Mouse (Mus musculus) left cerebral cortex, postnatal 25 days (tissue): ENCODE results near the gene Vmn2r19. TPM values are rescaled to one million over a fixed set of nuclear protein-coding genes. Genes with fewer than 3 reads are reported as not detected.
"Not testable (repeated sequence)": the region's sequence is repeated elsewhere in the genome, so short reads cannot be mapped to it uniquely, and the experiment has no call there.

Source experiments
- DNase-seq, 2 experiments: peaks; one replicate each; pipeline ENCODE4 v3.0.0; 2022; ENCODE audit warnings: low spot score in 2 of 2, mixed read lengths in 1 of 2
- intact Hi-C: fragments of 180-260 bp; cut with DNase I; formaldehyde crosslinking; loops from one replicate; pipeline ENCODE4 v1.15.1; 2025
- total RNA-seq, 2 experiments: library from RNA; stranded (reverse); gene quantifications; 2 replicates each; pipeline ENCODE4 v1.2.3; 2021

The Vmn2r19 gene
- total RNA-seq: not detected

DNA sequence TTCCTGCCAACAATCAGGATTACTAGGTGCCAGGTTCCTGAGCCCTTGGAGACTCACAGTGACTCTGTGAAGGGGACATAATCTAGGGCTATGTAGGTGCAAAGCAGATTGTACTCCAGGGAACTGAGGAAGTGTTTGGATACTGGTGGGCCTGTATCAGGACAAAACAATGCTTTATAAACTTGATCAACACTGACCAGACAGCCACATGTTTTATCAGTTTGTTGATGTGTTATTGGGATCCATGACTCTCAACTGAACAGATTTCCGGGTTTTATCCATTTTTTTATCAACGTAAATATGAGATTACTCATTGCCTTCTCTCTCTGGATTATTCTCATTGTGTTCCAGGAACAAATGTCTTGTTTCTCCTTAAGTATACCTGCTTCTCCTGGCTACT, at the start of gene Vmn2r19:
Gene Vmn2r19, plus strand, starts transcription at position 301 of the 400 bp plus-strand sequence.
- intact Hi-C loops: no loop called here
- DNase-seq: no peak

DNA sequence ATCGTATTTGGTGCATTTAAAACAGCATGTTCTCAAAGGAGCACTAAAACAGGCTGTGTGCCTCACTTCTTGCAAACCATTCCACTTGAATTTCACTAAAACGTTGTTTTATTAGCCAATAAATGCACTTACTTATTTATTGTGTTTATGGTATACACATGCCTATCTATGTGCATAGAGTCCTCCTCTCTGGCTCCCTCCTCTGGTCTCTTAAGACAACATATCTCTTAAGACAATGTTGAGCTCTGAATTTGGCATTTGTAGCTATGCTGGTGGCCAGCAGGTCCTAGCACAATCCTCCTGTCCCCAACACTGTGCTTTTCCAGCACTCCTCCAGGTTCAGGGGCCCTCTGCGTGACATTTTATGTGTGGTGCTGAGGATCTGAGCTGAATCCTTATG, 49.2 kb upstream of the Vmn2r19 start:
- intact Hi-C loops: no loop called here
- no peak for DNase-seq

DNA sequence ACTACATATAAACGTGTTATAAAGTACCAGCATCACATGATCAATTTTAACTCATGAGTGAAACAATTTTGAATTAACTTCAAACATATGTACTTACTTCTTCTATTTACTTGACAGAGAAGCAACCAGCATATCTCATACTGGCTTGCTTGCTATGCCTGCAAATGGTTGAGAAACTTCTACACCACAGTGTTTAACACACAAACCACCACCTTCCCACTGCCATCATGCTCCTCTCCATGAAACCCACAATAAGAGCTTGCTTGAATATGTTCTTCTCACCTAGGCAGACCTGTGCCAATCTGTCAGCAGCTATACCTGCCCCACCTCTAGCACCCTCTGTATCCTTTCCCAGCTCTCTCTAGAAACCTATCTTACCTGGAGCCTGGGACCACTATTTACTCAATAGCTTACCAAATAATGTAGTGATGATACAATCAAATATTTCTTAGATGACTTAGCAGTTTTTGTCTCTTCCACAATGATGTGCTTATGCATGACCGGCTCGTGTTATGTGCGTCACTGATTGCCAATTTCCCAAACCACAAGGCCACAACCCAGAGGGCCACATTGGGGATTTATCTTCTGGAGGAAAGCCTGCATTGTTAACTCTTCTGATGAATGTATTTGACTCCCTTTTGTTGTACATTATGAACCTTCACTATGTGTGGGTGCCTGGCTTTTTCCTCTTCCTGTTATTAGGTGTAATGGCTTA, 48.1 kb upstream of the Vmn2r19 start:
- intact Hi-C loops: no loop called here
- DNase-seq: no peak

DNA sequence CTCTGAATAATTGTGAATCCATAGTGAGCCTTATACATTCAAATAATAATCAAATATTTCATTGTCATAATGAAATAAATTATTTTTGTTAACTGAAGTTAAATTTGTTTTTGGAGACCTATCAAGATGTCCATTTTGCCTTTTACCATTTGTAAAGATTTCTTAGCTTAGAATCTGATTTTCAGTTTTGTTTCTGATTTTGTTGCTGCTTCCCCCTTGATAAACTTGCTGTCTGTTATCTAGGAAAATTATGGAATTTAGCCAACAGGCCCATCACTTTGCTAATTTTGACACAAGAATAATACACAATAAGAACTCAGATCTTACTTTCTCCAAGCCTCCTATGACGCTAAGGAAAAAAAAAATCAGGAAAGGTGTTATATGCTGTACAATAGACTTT, 47.3 kb upstream of the Vmn2r19 start:
- intact Hi-C loops: no loop called here
- no peak for DNase-seq

DNA sequence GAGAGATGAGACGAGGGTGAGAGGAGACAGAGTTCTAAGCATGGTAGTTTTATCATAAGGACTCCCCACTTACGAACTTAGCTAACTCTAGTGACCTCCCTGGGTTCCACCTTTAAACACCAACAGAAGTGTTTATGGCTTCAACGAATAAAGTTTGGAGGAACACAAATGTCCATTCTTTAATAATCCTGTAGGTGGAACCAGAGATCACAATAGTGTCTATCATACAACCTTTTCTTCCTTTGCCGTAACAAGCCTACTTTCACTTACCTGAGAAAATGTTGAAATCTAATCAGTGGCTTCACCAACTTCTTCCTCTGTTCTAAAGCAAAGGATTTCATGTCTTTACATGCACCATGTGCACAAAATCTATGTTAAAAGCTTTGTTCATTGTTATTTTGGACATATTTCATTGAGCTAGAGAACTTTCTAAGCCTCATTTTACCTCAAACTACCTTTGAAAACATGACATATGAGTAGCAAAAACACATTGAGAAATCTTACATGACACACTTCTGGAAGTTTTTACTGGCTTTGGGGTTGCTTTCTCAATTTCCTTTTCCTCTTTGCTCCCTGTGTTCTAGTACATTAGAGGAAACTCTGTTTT, 46.5 kb upstream of the Vmn2r19 start, which contains the start of gene Clec4d:
Gene Clec4d, plus strand, starts transcription at position 557 of the 607 bp plus-strand sequence.
- intact Hi-C loops: no loop called here
- no peak for DNase-seq

DNA sequence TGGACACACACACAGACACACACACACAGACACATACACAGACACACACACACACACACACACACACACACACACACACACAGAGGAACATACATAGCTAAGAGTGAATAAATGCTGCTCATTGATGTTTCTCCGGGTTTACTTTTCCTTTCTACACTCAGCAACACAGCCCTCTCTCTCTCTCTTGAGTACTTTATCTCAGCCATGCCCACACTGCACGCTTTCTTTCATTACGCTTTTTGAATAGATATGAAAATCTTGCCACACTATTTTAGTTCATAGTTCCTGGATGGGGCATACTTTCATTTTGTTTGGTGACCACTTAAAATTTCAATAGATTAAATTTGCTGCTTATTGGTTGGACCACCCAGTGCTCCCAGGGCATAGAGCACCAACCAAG, 43.9 kb upstream of the Vmn2r19 start:
- intact Hi-C loops: no loop called here
- no peak for DNase-seq

DNA sequence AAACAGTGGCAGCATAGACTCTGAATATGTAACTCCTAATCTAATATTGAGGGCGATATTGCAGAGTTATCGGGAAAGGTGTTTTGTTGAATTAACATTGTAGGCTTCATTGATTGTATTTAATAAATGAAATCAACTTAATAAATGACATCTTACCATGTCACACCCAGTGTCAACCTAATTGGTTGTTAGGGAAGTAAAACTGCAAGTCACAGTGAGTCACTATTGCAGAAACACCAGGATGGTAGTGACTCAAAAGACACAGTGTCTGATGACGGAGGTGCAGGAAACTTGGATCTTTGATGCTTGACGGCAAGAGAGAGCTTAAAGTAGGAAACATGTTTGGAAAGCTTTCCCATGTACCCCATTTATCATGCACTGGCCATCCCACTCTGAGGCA, 42.3 kb upstream of the Vmn2r19 start:
- no peak for DNase-seq
- intact Hi-C loops: no loop called here

DNA sequence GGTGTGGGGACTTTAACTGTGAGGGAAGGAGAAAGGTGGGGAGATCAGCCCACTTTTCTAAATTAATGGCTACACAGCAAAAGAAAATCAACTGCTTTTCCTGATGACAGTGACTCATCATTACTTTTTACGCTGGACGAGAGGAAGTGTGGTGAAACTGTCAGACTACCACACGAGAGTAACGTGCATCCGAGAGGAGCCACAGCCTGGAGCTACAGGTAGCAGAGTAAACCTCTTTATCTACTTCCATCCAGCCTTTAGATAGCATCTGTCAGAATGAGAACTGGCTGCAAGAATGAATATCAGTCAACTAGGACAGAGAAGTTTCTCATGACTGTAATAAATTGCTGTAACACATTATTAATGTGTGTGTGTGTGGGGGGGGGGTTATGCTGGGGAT, 41.2 kb upstream of the Vmn2r19 start:
- DNase-seq: no peak
- intact Hi-C loops: no loop called here

DNA sequence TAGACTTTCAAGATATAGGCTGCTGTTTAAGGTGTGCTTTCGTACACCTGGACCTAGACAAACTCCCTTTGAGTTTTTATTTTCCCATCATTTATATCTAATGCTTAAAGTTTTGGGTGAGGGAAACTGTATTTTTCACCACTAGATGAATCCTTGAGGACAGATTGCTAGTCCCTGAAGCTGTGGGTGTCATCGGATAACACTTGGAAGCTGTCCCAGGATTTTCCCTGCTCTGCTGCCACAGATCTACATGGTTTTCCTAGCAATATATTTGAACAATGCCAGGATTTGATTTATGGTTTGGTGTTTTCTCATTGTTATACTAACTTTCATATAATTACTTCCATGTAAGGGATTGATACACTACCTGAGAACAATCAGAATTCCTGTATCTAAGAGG, 28.7 kb upstream of the Vmn2r19 start:
- intact Hi-C loops: no loop called here
- peak; percentile 3 to 58 for DNase-seq

DNA sequence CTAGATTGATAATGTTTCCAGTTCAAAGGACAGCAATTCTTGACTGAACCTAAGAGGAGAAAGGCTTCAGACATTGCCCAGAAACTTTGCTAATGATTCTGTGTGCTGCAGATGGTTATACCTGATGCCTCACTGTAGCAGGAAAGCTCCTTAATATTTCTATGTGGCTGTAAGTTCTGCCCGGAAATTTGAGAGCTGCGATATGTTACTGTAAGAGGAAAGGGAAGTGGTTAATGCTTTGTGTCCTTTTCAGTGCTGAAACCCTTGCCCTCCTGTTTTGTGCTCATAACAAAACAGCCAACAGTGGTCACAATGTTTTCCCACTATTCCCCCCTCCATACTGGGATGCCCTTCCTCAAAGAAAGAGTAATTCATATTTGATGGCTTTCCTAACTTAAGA, 21.8 kb upstream of the Vmn2r19 start:
- DNase-seq: no peak
- intact Hi-C loops: no loop called here

DNA sequence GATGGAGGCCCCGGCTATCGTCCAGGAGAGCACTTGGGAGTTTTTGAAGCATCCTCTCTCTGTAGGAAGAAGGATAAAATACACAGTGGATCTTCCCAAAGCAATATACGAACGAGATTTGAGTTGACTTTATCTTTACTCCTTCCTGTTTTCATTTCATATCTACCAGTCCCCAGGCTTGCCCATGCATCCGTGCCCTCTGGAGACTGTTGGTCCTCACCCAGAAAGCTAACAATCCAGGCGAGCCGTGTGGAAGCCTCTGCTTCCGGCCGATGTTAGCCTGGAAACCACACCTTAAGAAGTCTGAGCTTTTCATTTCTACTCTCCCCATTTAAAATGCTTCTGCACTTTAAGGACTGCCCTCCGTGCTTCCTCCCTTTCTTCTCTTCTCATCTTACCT, 19.2 kb upstream of the Vmn2r19 start:
- DNase-seq: no peak
- intact Hi-C loops: no loop called here

DNA sequence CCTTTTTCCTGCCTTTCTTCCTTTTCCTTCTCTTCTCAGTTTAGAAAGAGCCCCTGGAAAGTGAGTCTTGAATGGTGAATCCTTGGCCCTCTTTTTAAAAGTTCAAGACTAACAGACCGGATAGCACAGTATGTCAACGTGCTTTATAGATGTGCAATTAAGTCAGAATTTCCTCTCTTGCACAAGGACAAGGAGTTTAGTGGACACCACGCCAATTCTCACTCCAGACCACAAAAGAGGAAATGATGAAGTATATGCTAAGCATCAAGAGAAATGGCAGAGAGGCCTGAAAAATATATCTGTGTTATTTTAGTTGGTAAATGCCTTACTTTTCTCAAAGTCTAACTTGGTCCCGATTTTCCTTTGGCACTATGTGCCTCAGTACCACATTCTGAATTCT, 18.4 kb upstream of the Vmn2r19 start, which contains the start of gene Clec4e:
Gene Clec4e, minus strand, starts transcription at position 118 of the 400 bp plus-strand sequence.
- intact Hi-C loops: no loop called here
- no peak for DNase-seq

DNA sequence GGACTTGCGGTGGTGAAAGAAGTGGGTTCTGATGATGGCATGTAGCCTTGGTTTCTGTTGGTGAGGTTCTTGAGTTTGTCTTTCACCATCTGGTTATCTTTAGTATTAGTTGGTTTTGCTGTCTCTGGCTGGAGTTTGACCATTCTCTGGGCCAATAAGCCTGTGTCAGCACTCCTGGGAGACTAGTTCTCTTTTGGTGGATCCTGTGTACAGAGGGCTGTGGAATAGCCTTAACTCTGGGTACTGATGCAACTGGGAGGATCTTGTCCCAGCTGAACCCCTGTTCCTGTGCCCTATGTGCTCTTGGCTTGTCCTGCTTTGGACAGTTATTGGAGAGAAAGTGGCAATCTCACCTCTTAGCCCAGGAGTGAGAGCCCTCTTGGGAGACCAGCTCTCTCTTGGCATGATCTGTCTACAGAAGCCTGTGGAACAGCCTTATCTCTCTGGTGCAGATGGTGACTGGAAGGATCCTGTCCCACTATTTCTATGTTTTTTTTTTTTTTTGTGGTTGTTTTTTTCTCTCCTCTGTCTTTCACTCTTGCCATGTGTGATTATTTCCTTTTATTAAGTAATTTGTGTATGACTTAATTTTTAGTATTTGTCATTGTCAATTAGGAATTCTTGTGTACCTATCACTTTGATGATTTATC, 15.3 kb upstream of the Vmn2r19 start:
- intact Hi-C loops: no loop called here
- DNase-seq: no peak

DNA sequence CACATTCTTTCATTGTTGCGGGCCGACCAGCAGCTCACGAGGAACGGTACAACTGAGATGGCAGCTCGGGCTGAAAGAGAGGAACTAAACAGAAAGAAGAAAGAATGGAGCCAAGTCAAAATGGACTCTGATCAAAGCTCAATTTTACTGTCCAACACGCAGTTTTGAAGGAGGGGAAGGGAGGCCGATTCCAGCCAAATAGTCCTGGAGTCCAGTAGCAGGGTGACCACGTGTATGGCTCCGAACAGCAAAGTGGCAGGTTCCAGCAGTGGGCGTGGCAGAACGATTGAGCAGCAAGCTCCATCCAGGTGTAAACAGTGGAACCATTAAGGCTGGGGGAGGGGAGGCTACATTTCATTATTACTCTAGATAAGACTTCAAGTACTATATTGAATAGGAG, 14.6 kb upstream of the Vmn2r19 start:
- DNase-seq, intact Hi-C loops: not testable (repeated sequence)

DNA sequence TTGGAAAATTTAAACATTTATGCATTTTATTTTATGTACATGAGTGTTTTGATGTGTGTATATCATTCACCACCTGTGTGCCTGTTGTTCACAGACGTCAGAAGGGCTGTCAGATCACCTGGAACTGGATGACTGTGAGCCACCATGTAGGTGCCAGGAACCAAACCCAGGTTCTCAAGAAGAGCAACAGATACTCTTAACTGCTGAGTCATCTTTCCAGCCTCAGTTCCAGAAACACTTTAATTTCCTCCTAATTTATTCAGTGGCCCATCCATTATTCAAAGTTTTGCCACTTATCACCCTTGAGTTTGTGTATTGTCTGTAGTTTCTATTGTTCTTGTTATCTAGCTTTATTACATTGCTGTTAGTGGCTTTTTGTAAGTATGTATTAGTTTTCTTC, 11.4 kb upstream of the Vmn2r19 start:
- no peak for DNase-seq
- intact Hi-C loops: no loop called here

DNA sequence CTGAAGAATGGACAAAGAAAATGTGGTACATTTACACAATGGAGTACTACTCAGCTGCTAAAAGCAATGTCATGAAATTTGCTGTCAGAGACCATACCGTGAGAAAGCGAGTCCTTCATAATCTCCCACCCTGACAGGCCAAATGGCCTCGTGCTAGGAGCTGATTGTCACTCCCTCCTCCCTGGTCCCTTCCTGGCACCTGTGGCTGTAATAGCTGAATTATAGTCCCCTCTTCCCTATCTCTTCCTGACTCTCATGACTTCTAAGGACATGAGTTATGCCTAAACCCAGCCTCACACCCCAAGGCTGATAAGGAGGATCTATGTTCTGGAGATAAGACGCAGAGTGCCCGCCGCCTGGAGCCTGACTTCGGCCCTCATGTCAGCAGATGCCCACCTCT, 1.8 kb upstream of the Vmn2r19 start:
- DNase-seq, intact Hi-C loops: not testable (repeated sequence)

DNA sequence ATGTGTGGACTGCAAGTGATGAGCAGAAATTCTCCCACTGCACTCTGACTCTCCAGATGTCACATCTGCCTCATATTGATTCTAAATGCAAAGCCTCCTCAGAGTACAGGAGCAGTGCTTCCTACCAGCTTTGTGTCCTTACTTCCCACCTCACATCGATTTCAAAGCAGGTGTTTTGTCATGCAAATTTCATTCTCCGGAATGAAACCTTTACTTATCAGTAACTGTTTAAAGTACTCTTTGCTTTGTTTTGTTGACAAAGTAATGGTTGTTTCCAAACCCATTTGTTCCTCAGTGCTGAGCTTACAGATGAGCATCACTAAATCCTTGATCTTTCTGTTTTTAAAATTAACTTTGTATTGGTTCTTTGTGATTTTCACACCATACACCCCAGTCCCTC, 24.4 kb downstream of the Vmn2r19 start:
- DNase-seq: no peak
- intact Hi-C loops: no loop called here

DNA sequence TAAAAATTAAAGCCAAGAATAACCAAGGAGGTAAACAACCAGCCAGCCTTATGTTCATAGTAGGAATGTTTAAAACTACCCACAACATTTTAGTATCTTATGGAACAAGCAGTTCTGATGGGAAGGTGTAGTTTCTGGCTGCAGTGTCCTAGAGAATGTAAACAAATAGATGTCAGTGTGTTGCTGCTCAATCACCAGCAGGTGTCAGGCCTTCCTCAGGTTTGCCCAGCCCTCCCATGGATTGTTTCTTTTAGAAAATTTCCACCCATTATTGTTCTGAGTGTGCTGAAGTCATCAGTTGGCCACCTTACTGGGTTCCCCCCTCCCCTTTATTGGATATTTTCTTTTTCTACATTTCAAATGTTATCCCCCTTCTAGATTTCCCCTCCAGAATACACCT, 32.0 kb downstream of the Vmn2r19 start:
- DNase-seq: no peak
- intact Hi-C loops: loop anchor here (5.0 kb wide), 1 partner anchor 922 kb away; no protein-coding TSS in a partner anchor

DNA sequence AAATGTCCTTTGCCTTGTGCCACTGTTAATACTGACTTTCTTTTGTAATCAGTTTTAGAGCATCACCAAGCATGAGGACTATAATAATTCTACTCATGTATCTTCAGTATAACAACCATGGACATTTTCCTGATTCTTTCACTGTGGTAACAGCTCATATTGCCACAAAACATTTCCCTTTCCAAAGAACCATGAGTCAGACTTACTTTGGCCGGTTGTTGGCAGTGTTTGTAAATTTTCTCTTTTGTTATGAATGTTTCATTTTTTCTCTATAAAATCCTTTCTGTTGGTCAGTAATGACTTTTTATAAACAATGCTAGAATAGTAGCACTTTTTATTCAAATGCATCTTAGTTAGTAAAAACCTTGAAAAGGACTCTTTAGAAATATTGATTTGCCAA, 38.0 kb downstream of the Vmn2r19 start:
- DNase-seq: no peak
- intact Hi-C loops: no loop called here
